Mouse (Mus musculus) embryonic facial prominence, embryonic 15.5 days (tissue): ENCODE results near the gene Fbxo9. TPM values are rescaled to one million over a fixed set of nuclear protein-coding genes. Genes with fewer than 3 reads are reported as not detected.

ENCODE experiments used
- ATAC-seq: fragments of 200-750 bp; cut with Nextera tagmentation; 2 replicates; pipeline ENCODE4 v1.8.0; 2017; ENCODE audit warnings: low read depth, moderate TSS enrichment; ENCODE audit not compliant: insufficient number of reproducible peaks, low FRiP score, low TSS enrichment
- H3K27ac ChIP-seq: fragments of 300-500 bp; sonication (generic); replicated peaks from 2 replicates; pipeline ENCODE4 v1.5.1; 2015; ENCODE audit warnings: mild to moderate bottlenecking, inconsistent platforms
- H3K27me3 ChIP-seq: fragments of 300-500 bp; sonication (generic); 2 replicates; pipeline ENCODE4 v1.6.1; 2015; ENCODE audit warnings: inconsistent platforms
- H3K36me3 ChIP-seq: fragments of 300-500 bp; sonication (generic); 2 replicates; pipeline ENCODE4 v1.6.1; 2015; ENCODE audit warnings: mild to moderate bottlenecking, inconsistent platforms
- H3K4me1 ChIP-seq: fragments of 300-500 bp; sonication (generic); 2 replicates; pipeline ENCODE4 v1.6.1; 2015; ENCODE audit warnings: inconsistent platforms
- H3K4me2 ChIP-seq: fragments of 300-500 bp; sonication (generic); replicated peaks from 2 replicates; pipeline ENCODE4 v1.6.1; 2015; ENCODE audit warnings: mild to moderate bottlenecking, inconsistent platforms
- H3K4me3 ChIP-seq: fragments of 300-500 bp; sonication (generic); replicated peaks from 2 replicates; pipeline ENCODE4 v1.5.1; 2015; ENCODE audit warnings: mild to moderate bottlenecking, inconsistent platforms
- H3K9ac ChIP-seq: fragments of 300-500 bp; sonication (generic); 2 replicates; pipeline ENCODE4 v1.6.1; 2015; ENCODE audit warnings: inconsistent platforms
- H3K9me3 ChIP-seq: fragments of 300-500 bp; sonication (generic); replicated peaks from 2 replicates; pipeline ENCODE4 v1.6.1; 2016; ENCODE audit warnings: inconsistent platforms
- WGBS: fragments of 180-500 bp; shearing (Covaris S2); methylation state at CpG from one replicate; pipeline ENCODE4 v1.1.7; 2015; 5-methylcytosine and 5-hydroxymethylcytosine counted together
- polyA plus RNA-seq: library from polyadenylated mRNA; unstranded; fragments of >200 nt; fragmentation: Nextera tagmentation; extraction: Ambion mirVana; gene quantifications from 2 replicates; pipeline ENCODE4 v1.2.1, GENCODE M21; 2015

Gene Fbxo9
- polyA plus RNA-seq, 1 experiment from 2014 or later = 45.9 TPM

DNA sequence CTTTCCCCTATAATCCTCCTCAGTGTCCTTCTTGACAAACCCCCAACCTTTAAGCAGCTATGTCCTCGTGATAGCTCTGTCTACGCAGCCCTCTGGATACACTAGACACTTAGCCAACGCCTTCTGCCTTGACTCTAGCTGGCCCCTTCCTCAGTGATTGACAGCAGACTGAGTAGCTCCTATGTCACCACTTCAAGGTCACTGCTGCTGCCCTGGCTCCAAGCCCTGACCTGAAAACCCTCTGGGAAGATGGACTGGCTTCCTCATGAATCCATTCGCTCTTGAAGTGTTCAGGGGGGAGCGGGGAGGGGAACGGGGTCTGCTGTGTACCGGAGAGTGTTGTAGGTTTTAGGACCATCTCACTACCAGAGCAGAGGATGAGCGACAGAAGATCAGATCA lies 73.0 kb downstream of the Fbxo9 start:
- H3K4me1 ChIP-seq = no peaks in the 10 kb centered on the region
- no peak overlapping the region for H3K4me3 ChIP-seq
- no peak overlapping the region for H3K4me2 ChIP-seq
- ATAC-seq = no peak
- H3K9ac ChIP-seq = no peak overlapping the region
- H3K9me3 ChIP-seq = no peaks in the 10 kb centered on the region
- no peaks in the 10 kb centered on the region for H3K27me3 ChIP-seq
- no peak overlapping the region for H3K27ac ChIP-seq
- WGBS = 84% methylated on average over 8 of the region's 8 CpGs
- no peaks in the 10 kb centered on the region for H3K36me3 ChIP-seq

DNA sequence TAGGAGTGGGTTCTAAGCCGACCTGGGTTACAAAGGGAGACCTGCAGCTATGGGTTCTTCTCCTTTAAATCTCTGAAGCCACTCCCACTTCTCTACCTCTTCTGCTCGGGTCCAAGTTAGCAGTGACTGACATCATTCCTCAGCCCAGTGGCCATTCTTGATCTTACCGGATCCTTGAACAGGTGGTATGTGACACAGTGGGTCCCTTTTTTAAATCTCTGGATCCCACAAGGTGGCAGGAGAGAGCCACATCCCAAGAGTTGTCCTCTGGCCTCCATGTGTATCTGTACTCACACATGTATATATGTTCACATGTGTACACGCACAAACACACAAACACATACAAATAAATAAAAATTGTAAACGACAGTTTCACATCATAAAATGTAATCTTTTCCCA lies 73.6 kb downstream of the Fbxo9 start:
- Histone ChIP-seq H3K9ac (no peak overlapping the region), H3K4me2 (no peak overlapping the region), H3K36me3 (no peaks in the 10 kb centered on the region), H3K27me3 (no peaks in the 10 kb centered on the region), H3K9me3 (no peaks in the 10 kb centered on the region), H3K4me3 (no peak overlapping the region), H3K27ac (no peak overlapping the region), H3K4me1 (no peaks in the 10 kb centered on the region)
- 77% methylated on average over 5 of the region's 5 CpGs for WGBS
- ATAC-seq = no peak

- WGBS = 93% methylated on average over 4 of the region's 4 CpGs
These were observed 75.9 kb downstream of the Fbxo9 start for GRCm38 (mm10) chr9:78032930-78033329.

More at GRCm38 (mm10) chr9:78032930-78033329, 75.9 kb downstream of the Fbxo9 start:
- Histone ChIP-seq H3K9ac (no peak overlapping the region), H3K9me3 (no peaks in the 10 kb centered on the region), H3K4me3 (no peak overlapping the region), H3K4me2 (no peak overlapping the region), H3K4me1 (no peaks in the 10 kb centered on the region), H3K27ac (no peak overlapping the region), H3K27me3 (no peaks in the 10 kb centered on the region), H3K36me3 (no peaks in the 10 kb centered on the region)
- no peak for ATAC-seq

Other genes starting within 250 kb of the Fbxo9 start
- 57.8 and 62.8 TPM in 2 replicates for gene Elovl5, start 191.7 kb downstream of the Fbxo9 start, polyA plus RNA-seq
- not detected in 2 replicates for gene Gcm1, start 57.1 kb downstream of the Fbxo9 start, polyA plus RNA-seq
- gene Ick, start 127 bp upstream of the Fbxo9 start, polyA plus RNA-seq = 23.9 and 26.3 TPM in 2 replicates
- 69.1 and 106 TPM in 2 replicates for gene Gsta4, start 73.7 kb upstream of the Fbxo9 start, polyA plus RNA-seq
- gene Gsta1, start 121.6 kb upstream of the Fbxo9 start, polyA plus RNA-seq = 1.7 and 6.4 TPM in 2 replicates
- 5.2 and 8.8 TPM in 2 replicates for gene Gm3776, start 148.1 kb upstream of the Fbxo9 start, polyA plus RNA-seq
- gene Gm10639, start 180.9 kb upstream of the Fbxo9 start, polyA plus RNA-seq = 0.23 and 0.29 TPM in 2 replicates
- gene Omt2a, start 205.7 kb upstream of the Fbxo9 start, polyA plus RNA-seq = not detected in 2 replicates
- not detected in 2 replicates for gene Omt2b, start 218.5 kb upstream of the Fbxo9 start, polyA plus RNA-seq
- 10.6 and 13.5 TPM in 2 replicates for gene Gsta2, start 246.7 kb upstream of the Fbxo9 start, polyA plus RNA-seq